Mouse (Mus musculus): ENCODE results near the gene Angpt4. TPM values are rescaled to one million over a fixed set of nuclear protein-coding genes. Genes with fewer than 3 reads are reported as not detected.

The Angpt4 gene
- polyA plus RNA-seq (2012; rRNA removed): 0.43 and 0.48 TPM in 2 replicates

DNA sequence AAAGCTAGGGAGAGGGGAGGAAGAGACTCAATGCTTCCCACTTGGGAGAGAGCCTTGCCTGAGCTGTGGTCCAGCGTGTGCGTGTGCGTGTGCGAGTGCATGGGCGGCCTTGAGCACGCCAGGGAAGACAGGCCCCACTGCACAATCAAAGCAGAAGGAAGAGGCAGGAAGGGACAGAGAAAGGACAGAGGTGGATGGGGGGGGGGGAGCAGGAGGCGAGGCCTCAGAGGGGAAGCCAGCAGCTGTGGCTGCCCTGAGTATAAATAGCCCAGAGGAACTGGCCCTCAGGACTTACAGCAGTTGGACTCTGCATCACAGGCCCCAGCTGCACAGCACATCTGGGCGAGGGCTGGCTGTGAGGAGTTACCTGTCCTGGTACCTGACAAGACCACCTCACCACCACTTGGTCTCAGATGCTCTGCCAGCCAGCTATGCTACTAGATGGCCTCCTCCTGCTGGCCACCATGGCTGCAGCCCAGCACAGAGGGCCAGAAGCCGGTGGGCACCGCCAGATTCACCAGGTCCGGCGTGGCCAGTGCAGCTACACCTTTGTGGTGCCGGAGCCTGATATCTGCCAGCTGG is at the start of gene Angpt4:
Angpt4 (plus strand) TSS at position 292 of the 582 bp plus-strand sequence.

DNA sequence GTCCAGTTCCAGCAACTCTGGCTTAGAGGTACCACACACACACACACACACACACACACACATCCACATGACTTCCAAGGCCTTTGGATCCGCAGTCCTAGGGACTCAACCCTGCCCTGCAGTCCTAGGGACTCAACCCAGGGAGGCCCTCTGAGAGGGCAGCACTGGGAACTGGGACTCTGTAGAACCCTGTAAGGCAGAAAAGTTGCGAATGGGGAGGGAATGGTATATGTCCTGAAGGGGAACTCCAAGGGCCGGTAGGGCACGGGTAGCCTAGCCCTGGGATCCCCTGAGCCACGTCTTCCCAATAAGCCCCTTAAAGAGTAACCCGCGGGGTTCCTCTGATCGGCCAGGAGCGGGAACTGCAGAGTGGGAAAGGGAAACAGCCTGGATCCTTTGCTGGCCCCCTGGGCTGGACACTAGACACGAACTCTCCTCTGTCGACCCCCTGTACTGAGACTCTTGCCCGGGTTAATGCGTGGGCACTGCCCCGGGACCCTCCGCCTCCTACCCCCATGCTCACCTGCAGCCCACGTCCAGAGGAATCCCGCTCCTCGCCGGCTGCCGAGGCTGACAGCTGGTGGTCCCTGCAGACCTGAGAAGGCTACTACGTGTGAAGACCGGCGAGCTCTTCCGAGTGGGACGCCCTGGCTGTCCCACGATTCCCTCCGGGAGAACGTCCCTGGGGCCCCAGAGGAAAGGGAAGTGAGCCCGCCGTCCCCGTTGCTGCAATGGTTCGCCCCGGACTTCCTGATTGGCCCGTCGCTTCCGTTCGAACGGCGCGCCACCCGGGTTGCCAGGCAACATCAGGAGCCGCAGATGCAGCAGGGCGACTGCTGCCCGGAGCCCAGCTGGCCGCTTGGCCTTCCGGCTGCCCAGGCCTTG is 68.7 kb downstream of the Angpt4 start, which contains the start of gene Fam110a:
Fam110a (minus strand) TSS at position 750 of the 885 bp plus-strand sequence.

Other genes starting within 250 kb of the Angpt4 start
- not detected in 2 replicates for gene Rad21l, start 242.7 kb upstream of the Angpt4 start, polyA plus RNA-seq (2012; rRNA removed)
- 0.06 and 0.12 TPM in 2 replicates for gene Tmem74b, start 209.2 kb upstream of the Angpt4 start, polyA plus RNA-seq (2012; rRNA removed)
- gene Psmf1, start 167.0 kb upstream of the Angpt4 start, polyA plus RNA-seq (2012; rRNA removed): 26.4 and 26.8 TPM in 2 replicates
- gene Rspo4, start 68.3 kb upstream of the Angpt4 start, polyA plus RNA-seq (2012; rRNA removed): 0.17 and 0.34 TPM in 2 replicates
- 16.7 and 22.6 TPM in 2 replicates for gene Fam110a, start 69.0 kb downstream of the Angpt4 start, polyA plus RNA-seq (2012; rRNA removed)
- gene Slc52a3, start 85.3 kb downstream of the Angpt4 start, polyA plus RNA-seq (2012; rRNA removed): 33.3 and 37.8 TPM in 2 replicates
- not detected in 2 replicates for gene Scrt2, start 170.3 kb downstream of the Angpt4 start, polyA plus RNA-seq (2012; rRNA removed)
- gene Srxn1, start 194.3 kb downstream of the Angpt4 start, polyA plus RNA-seq (2012; rRNA removed): 58.1 and 84.4 TPM in 2 replicates
- 2.0 and 7.4 TPM in 2 replicates for gene Tcf15, start 232.4 kb downstream of the Angpt4 start, polyA plus RNA-seq (2012; rRNA removed)